Mouse (Mus musculus) yolk sac, embryonic 10.5 days (tissue): Measurements from ENCODE around the gene Dzip1l.

Experiments used
- DNase-seq: peaks from one replicate; pipeline ENCODE4 v3.0.0-alpha.2; 2017; ENCODE audit warnings: low spot score

The Dzip1l gene

DNA sequence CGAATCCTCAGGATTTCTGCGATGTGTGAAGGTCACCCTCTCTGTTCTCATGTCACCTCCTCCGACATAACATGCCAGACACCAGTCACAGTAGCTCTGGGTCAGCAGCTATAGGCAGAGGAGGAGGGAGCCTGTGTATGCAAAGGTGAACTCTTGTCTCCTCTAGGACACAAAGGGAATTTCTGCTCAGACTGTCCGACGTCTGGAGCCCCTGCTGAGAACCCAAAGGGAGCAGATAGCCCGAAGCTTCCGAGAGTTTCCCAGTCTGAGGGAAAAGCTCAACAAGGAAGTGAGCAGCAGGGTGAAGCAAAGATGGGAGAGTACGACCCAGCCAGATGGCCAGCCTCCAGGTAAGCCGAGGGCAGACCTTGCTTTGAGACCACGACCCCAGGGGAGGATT is 31.5 kb downstream of the Dzip1l start:
- no peak for DNase-seq

DNA sequence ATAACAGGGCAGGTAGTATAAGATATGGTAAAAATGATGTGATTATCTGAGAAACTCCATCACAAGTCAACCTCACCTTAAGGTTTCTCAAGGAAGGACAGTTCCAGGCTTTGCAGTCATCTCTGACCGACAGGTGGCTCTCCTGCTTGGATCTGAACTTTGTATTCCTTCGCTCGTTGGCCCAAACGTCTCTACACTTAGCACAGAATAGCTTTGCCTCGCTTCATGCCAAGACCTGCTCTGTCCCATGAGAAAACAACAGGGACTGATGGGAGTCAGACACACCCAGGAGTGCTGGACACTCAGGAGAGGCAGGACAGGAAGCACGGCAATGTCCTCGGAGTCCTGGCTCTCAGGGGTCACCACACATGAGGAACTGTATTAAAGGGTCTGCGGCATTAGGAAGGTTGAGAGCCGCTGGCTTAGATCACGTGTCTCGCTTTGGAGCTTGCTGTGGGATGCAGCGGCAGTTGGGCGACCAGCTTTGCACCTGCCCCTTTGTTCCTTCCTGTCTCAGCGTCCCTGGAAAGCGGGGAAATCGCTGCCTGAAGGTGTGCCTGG is 32.4 kb downstream of the Dzip1l start:
- DNase-seq = peak; percentile 21

DNA sequence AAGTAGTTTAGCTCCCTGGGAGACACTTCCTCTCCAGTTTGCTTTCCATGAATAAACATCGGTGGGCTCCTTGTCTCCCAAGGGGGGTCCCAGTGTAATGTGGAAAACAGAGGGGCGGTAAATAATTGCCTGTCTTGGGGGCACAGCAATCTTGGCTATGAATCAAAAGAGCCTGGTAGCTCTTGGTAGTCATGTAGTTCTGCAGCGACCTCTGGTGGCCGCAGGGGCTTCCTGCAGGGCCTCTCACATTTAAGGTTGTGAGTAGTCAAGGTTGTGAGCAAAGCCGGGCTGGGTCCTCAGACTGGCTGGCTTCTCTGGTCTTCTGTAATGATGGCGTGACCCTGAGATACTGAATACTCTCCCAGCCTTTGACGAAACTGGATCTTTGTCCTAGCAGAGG is 33.1 kb downstream of the Dzip1l start:
- peak; percentile 77 for DNase-seq

DNA sequence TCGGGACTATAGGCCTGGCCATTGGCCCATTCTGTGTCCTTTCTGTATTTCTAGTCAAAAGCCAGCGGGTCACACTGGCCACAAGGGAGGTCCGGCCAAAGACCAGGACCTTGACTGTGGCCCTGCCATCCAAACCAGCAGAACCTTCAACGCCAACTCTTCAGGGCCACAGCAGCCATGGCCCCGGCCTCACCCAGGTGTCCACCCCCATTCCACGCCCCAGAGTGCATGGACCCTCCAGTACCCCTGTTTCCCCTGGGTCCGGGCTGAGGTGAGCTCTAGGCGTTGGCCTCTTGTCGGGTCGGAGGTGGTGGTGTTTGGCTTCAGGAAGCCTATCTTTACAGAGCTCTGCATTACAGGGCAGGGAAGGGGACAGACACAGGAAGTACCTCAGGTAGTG is 33.6 kb downstream of the Dzip1l start:
- no peak for DNase-seq

DNA sequence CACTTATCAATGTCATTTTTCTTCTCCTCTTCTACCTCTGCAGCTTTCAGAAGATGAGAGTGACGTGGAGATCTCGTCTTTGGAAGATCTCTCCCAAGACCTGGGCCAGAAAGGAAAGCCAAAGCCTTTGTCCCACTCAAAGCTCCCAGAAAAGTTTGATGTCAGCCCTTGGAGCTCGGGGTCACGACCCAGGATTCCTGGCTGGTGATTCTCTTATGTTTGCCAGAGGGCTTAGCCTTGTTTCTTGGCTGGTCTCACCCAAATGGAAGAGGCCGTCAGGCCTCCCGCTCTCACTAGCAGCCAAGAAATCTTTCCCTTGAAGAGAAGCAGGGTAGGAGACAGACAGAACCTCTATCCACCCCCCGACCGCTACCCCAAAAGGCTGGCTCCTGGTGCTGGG is 38.3 kb downstream of the Dzip1l start:
- no peak for DNase-seq

DNA sequence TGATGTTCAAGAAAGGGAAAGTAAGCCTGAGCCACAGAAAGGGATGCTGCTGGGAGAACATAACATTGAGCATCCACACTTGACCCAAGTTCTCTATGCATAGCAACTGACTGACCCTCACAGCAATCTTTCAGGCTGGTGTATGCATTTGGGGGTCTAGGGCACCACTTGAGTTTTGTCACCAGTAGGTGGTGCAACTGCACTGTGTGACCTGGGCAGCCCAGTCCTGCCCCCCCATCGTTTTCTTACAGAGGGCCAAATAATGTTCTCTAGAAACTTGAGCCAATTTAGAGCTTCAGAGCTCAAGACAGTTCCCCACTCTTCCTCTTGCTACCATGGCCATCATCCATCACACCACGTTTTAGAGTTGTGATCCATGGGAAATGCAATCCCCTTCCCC is 42.3 kb downstream of the Dzip1l start:
- DNase-seq = no peak

DNA sequence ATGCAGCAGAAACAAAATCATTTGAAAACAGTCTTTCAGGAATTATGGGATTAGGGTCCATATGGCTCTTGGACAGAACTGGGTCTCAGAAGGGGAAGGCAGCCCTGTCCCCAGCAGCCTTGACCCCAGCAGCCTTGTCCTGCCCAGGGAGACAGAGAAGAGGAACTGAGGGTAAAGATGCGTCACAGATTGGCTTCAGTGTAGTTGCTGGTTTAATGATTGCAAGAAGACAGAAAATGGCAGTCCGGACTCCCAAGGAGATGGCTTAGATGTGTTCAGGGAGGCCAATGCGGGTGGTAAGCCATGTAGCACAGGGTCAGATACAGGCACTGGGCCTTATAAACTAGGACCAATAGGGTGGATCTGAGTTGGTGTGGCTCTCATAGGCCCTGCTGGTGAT is 46.4 kb downstream of the Dzip1l start:
- no peak for DNase-seq

DNA sequence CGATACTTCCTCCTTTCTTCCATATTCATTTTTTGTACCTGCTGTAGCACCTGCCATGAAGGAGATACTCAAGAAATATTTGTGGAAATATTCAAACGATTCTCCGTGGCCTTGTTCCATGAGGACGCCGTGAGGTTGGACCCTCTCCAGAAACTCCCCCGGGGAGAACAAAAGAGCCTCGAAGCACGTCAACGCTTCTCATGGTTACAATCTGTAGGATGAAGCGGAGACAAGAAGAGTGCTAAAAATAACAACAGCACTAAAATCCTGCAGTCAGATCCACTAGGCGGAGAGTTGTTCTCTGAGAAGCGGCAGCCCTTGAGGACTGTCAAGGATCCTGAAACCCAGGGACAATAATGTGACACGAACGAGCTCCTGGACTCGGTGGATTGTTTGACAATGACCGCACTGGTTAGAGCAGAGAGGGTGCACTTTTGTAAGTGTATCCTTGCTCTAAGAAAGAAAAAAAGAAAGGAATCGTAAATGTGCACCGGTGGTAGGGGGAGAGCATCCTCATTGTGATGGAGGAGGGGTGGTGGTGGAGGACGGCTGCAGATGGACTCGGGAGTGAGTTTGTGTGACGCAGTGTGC is 52.8 kb downstream of the Dzip1l start:
- no peak for DNase-seq

DNA sequence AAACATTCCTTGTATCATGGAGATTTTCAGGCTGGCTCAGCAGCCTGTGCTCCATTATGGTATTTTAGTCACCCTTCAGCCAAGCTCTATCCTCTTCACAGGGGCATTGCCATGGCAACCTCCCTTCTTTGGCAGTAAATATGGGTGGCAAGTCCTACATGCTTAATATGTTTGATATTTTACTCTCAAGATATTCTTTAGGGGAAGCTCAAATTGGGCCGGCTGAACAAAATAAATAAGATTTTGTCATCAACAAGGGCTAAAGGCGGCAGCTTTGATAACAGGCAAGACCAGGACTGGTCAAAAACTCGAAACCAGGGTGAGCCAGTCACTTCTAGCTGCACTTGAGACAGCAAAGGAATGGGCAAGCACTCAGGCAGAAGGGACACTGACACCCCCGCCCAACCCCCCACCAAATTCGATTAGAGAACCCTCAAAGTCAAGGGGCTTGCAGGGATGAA is 55.8 kb downstream of the Dzip1l start:
- DNase-seq = no peak

DNA sequence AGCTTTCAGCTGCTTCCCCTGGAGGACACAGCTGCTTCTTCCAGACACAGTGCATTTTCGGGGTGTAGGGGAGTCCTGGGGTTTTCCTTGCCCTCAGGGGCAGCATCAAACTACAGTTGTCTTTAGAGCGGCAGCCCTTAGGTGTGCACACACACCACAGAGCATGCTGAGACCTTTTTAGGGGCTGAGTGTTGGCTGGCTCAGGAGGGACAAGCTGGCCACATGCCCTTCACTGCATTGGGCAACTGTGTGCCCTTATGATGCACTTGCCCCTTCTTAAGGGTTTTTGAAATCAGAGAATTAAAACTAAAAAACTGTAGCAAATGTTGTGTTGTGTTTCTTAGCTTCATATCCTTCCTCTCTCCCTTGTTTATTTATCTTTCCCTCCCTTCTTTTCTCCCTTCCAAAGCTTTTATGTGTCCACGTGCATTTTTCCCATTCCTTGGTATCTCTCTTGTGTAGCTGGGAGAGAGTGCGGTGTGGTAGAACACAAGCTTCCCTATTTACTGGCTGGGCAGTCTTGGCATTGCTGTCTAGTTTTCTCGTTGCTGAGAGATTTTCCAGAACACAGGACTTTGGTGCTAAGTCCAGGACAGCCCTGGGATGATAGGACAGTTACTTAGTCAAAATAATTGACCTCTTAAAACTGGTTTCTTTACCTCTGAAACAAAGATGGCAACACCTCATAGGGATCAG is 56.4 kb downstream of the Dzip1l start:
- no peak for DNase-seq

DNA sequence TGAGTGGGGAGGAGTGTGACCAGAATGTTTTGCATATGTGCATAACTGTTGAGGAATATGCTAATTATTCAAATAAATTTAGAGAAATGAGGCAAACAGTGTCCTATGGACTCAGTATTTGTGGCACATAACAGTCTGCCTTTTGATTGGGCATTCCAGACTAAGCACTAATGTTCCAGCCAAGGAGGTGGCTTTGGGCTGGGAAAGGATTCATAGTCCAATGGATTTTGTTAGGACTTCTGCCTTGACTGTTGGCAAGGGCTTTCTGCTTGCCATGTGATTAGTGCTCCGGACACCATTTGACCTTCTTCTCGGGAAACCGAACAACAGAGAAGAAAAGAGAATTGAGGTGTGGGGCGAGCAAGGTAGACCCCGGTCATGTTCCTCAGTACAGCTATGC is 60.5 kb downstream of the Dzip1l start:
- DNase-seq = no peak

DNA sequence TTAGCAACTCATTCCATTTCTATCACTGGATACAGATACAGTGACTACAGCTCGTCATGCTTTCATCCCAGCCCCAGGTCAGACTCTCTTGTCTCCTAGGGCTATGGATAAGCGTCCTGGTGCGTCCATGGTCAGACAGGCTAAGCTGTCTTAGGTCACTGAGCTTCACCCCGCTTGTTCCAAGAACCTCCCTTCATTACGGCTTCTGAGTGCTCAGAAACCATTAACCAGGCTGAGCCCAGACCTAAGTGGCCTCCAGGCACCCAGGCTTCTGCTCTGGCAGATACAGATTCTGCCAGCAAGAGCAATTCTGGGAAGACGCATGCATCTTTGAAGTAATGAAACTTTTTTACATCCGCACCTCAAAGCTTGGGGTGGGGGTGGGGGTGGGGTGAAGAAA is 61.1 kb downstream of the Dzip1l start:
- DNase-seq = no peak

DNA sequence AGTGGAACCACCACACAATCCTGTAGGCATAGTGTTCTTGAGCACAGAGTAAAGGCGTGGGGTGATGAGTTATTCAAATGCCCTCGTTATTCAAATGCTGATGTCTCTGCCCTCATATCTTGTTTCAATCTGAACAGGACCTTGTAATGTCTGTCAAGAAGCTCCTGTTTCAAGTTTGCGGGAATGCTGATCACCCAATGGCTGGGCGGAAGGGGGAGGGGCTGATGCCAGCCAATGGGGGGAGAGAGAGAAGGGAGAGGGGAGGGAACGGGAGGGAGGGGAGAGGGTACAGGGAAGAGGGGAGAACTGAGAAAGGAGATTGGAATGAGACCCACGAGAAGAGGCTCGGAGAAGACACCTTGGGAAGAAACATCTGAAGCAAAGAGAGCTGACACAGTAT is 65.7 kb downstream of the Dzip1l start:
- peak; percentile 12 for DNase-seq

DNA sequence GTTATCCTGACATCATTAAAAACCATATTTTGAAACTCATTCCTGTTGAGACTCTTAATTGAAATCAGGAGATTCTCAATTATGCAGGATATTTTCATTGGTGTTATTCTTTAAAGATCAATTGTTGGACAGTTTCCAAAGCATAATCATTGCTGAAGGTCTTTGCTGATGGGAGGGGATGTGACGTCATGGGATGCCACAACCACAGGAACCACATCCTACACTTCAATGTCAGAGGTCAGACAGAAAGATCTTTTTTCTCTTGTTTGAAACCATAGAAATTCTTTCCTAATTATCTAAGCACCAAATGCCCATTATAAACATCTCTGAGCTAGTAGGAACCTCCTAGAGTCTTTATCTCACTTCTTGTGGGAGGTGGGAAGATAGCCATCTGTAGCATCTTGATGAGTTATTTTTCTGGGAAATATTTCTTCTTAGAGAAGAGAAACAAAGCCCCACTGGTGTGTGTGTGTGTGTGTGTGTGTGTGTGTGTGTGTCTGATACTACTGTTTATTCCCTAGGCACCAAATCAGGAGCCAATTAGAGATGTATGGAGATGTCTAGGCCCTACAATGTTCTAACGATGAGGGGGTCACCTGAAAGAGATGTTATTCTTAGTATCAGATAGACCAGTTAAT is 70.6 kb downstream of the Dzip1l start:
- DNase-seq = no peak

DNA sequence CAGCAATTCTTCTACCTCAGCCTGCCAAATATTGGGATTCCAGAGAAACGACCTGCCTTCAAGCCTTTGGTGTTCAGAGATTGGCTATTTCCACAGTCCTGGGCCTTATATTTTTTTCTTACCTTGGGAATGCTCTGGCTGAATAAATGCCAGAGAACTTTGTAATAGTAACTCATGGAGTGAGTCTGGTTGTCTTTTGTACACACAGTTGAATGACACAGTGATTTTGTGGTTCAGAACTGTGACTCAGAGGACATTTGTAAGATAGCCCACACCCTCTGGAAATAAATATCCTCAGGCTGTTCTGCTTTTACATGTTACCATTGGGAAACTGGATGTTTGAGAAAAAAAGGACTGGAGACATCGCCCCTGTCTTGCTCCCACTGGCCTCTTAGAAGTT is 71.9 kb downstream of the Dzip1l start:
- DNase-seq = no peak

DNA sequence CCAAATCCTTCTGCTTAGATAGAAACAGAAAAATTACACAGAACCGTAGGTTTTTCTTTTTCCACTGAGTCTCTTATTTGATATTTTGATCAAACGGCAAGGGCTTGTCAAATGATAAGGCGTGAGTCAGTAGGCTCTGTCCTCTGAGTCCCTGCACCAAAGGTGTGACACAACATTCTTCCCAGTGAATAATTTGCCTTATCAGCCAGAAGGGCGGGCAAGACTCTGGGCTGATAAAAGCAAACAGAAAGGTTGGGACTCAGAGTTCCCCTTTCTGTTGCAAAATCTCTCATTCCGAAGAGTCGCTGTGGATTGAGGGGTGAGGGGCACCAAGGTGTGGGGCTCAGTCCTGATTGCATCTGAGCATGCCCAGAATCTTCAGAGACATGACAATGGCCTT is 72.9 kb downstream of the Dzip1l start:
- no peak for DNase-seq

DNA sequence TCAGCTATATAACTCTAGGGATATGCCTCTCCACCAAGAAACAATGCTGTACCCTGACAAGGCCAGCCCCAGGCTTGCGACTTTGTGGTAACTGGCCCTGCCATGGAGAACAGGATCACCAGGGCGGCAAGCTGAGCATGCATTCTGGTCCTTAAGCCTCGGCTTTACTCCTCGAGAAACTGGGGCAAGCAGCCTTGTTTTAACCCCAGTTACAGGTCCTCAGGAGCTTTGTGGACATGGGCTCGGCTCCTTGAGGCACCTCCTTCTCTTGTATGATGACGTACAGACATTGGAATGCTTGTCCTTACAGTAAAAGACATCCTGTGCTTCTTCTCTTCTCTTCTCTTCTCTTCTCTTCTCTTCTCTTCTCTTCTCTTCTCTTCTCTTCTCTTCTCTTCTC is 74.4 kb downstream of the Dzip1l start:
- DNase-seq = no peak

DNA sequence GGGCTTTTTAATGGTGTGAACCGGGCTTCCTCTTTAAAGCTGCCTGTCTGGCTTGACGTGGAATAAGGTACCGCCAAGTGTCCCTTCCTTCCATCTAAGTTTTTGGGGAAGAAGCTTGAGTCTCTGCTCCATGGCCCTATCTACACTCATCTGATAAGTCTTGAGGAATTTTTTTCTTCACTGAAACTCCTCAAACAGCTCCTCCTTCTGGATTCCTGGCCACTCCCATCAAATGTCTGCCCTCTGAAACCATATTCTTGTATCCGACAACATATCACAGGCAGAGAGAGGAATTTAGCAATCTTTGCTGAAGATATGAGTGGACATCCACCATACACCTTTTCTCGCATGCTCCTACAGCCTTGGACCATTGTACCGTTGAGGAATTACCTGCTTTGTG is 77.0 kb downstream of the Dzip1l start:
- DNase-seq = no peak

DNA sequence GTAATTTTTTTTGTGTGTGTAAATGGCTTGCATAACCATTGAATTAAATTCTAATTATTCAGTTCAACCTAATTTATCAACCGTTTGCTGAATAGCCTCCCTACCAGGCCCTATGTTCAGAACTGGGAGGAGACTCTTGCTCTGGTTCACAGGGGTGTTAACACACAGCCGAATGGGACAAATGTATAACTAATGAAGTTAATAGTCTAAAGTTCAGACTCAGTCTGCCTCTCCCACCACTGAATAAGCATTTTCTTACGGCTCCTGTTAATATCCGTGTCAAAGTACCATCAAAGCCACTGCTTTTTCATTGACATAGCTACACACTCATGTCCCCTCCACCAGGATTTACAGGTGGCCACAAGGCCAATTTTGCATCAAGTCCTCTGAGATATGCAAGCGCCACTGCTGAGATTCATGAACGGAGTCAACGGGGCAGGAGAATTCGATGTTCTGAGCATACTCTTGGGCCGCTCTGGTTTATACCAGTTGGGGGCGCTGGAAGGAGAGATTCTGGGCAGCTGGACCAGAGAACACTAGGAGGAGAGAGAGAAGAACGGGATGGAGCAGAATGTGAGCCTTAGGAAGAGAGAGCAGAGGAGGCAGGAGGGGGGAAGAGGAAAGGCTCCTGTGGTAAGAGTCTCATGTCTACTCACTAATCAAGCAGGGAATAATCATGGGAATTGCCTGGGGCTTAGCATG is 78.3 kb downstream of the Dzip1l start:
- DNase-seq = no peak

DNA sequence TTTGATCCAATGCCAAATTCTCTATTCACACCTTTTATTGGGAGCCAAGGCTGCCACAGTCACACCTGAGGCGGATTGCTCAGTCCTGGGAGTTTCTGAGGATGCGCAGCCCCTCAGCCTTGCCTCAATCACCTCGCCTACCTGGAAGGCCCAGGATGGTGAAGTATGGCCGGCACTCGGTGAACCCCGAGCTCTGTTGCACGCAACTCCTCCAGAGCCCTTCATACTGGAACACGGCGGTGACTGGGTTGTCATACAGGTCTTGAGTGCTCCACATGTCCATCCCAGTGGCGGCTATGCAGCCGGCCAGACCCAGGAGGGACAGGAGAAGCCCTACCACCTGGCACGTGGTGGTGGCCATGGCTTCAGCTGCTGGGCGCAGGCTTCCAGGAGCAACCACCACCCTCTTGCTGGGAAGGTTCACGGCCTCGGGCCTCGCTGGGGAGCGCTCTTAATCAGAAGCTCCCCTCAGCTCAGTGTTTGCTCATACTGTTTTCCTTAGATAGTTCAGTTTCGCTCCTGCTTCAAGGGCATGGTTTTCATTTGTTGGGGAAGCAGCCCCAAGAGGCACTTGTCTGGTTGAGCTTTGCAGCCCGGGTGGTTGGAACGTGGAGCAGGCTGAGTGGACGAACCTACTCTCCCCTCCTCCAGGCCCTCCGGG is 80.4 kb downstream of the Dzip1l start:
- no peak for DNase-seq

DNA sequence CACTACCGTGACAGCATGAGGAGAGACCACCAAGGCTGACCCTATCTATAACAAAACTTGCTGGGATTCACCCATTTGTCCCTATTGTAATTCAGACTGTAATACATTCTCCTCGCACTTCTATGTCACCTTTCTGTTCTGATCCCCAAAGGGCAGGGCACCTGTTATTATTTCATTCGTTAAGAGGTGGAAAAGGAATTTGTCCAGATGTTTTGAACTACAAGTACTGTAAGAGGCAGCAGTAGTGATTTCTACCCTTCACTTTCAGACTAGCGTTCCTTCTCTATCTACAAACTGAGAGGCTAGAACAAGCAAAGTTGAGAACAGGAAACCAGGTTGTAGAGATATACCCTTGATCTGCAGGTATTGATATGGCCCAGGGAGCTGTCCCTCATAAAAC is 81.0 kb downstream of the Dzip1l start:
- DNase-seq = no peak

DNA sequence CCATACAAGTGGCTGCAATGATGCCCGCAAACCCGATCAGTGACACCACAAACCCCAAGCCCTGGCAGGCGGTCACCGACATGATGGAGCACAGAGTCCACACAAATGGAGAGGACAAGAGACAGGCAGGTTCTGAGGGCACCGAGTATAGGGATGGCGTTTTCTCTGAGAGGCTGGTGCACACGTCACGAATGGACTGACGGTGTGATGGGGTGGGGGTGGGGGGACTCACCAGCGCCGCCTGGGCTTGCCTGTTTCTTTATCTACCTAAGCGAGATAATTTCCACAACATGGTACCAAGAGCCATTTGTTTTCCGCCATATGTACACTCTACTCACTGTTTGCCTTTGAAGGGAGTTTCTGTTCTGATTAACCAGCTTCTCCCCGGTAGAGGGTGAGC is 87.8 kb downstream of the Dzip1l start, which contains the start of gene Cldn18:
Gene Cldn18, minus strand, starts transcription at position 134 of the 400 bp plus-strand sequence.
- no peak for DNase-seq
